Mouse (Mus musculus) ovary, adult 18-20 months (tissue): Measurements from ENCODE around the gene Usp18.

ENCODE experiments used
- DNase-seq: peaks from one replicate; pipeline ENCODE4 v3.0.0; 2022; ENCODE audit warnings: low spot score, mixed read lengths

The Usp18 gene

GRCm38 (mm10) chr6:121303466-121304220, 57.9 kb downstream of the Usp18 start:
- no peak for DNase-seq

- DNase-seq: no peak
Observed at GRCm38 (mm10) chr6:121304630-121305029, 58.9 kb downstream of the Usp18 start.

DNA sequence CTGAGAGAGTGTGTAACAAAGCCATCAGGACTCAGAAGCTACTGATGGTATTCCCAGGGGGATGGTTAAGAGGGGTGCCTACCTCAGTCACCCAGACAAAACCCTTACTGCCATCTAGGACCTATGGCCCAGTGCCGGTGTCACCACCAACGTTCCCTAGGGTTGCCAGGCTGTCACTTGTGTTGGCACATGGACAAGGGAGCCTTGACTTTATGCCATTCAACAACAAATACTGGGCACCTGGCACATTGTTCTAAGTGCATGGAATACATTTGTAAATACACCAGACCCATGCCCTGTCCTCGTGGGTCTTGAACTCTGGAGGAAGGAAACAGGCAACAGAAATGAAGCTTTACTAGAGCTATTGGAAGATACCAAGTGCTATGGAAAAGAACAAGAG, 59.9 kb downstream of the Usp18 start:
- DNase-seq: no peak

GRCm38 (mm10) chr6:121310984-121311383, 65.3 kb downstream of the Usp18 start:
- no peak for DNase-seq

GRCm38 (mm10) chr6:121319099-121319498, 73.4 kb downstream of the Usp18 start:
- DNase-seq: no peak
